Mouse (Mus musculus): ENCODE measurements at regions not wholly inside any gene's neighbourhood (a gene's known extent, or its start where the extent isn't known, plus 50 kb on each side); places are given as distances from the start of the nearest gene placed in this dataset.

GRCm38 (mm10) chr3:148762541-148763225 lies 227.7 kb downstream of the Adgrl2 start:
- Histone ChIP-seq H3K27ac (ENCODE audit: poor library complexity, severe bottlenecking) (no peak overlapping the region), H3K9ac (no peak overlapping the region), H3K4me2 (no peak overlapping the region), H3K27me3 (replicated peaks) (no peaks in the 10 kb centered on the region), H3K4me3 (no peak overlapping the region), H3K4me1 (replicated peaks) (peaks cover 10% of the 10 kb centered on the region), H3K9me3 (replicated peaks) (no peaks in the 10 kb centered on the region), H3K36me3 (no peaks in the 10 kb centered on the region)
- WGBS: 25% methylated on average over 11 of the region's 11 CpGs
- ATAC-seq (ENCODE audit: insufficient number of reproducible peaks, low FRiP score): peak; percentile 45; the same call in 1 of the 2 replicates

GRCm38 (mm10) chr3:148761586-148761985 lies 228.8 kb downstream of the Adgrl2 start:
- Histone ChIP-seq H3K27me3 (replicated peaks) (no peaks in the 10 kb centered on the region), H3K4me1 (replicated peaks) (peaks cover 10% of the 10 kb centered on the region), H3K36me3 (no peaks in the 10 kb centered on the region), H3K4me3 (no peak overlapping the region), H3K4me2 (no peak overlapping the region), H3K9ac (no peak overlapping the region), H3K9me3 (replicated peaks) (0 out of 2 replicates have a peak, but pooled peaks cover 2% of the 10 kb centered on the region), H3K27ac (ENCODE audit: poor library complexity, severe bottlenecking) (no peak overlapping the region)
- ATAC-seq (ENCODE audit: insufficient number of reproducible peaks, low FRiP score): no peak

- WGBS: 70% methylated on average over 4 of the region's 4 CpGs
- Histone ChIP-seq H3K4me3 (no peak overlapping the region), H3K27ac (ENCODE audit: poor library complexity, severe bottlenecking) (no peak overlapping the region), H3K36me3 (no peaks in the 10 kb centered on the region), H3K9ac (no peak overlapping the region), H3K4me1 (replicated peaks) (peaks cover 10% of the 10 kb centered on the region), H3K27me3 (replicated peaks) (no peaks in the 10 kb centered on the region), H3K9me3 (replicated peaks) (0 out of 2 replicates have a peak, but pooled peaks cover 2% of the 10 kb centered on the region), H3K4me2 (no peak overlapping the region)
- no peak for ATAC-seq (ENCODE audit: insufficient number of reproducible peaks, low FRiP score)
These were observed 230.9 kb downstream of the Adgrl2 start for GRCm38 (mm10) chr3:148759500-148759899.

- 88% methylated on average over 3 of the region's 3 CpGs for WGBS
- no peaks in the 10 kb centered on the region for H3K27me3 ChIP-seq (replicated peaks)
- no peak overlapping the region for H3K27ac ChIP-seq (ENCODE audit: poor library complexity, severe bottlenecking)
- peaks cover 5% of the 10 kb centered on the region; the same call in 1 of the 2 replicates for H3K9me3 ChIP-seq (replicated peaks)
- no peak overlapping the region for H3K4me3 ChIP-seq
- H3K4me1 ChIP-seq (replicated peaks): no peaks in the 10 kb centered on the region
- no peak overlapping the region for H3K9ac ChIP-seq
- no peak overlapping the region for H3K4me2 ChIP-seq
- no peak for ATAC-seq (ENCODE audit: insufficient number of reproducible peaks, low FRiP score)
- no peaks in the 10 kb centered on the region for H3K36me3 ChIP-seq
These were observed 244.1 kb downstream of the Adgrl2 start for GRCm38 (mm10) chr3:148746234-148746633.

- H3K9me3 ChIP-seq (replicated peaks): peaks cover 2% of the 10 kb centered on the region; the same call in 1 of the 2 replicates
- no peak overlapping the region for H3K4me3 ChIP-seq
- H3K9ac ChIP-seq: no peak overlapping the region
- no peaks in the 10 kb centered on the region for H3K36me3 ChIP-seq
- no peak for ATAC-seq (ENCODE audit: insufficient number of reproducible peaks, low FRiP score)
- H3K27ac ChIP-seq (ENCODE audit: poor library complexity, severe bottlenecking): no peak overlapping the region
- no peaks in the 10 kb centered on the region for H3K27me3 ChIP-seq (replicated peaks)
- H3K4me2 ChIP-seq: no peak overlapping the region
- 71% methylated on average over 2 of the region's 2 CpGs for WGBS
- H3K4me1 ChIP-seq (replicated peaks): no peaks in the 10 kb centered on the region
These were observed 245.7 kb downstream of the Adgrl2 start for GRCm38 (mm10) chr3:148744651-148745050.

GRCm38 (mm10) chr3:148734194-148734749 lies 256.1 kb downstream of the Adgrl2 start:
- Histone ChIP-seq H3K4me3 (no peak overlapping the region), H3K36me3 (no peaks in the 10 kb centered on the region), H3K4me2 (no peak overlapping the region), H3K4me1 (replicated peaks) (peaks cover 28% of the 10 kb centered on the region), H3K9ac (no peak overlapping the region), H3K27me3 (replicated peaks) (no peaks in the 10 kb centered on the region), H3K9me3 (replicated peaks) (no peaks in the 10 kb centered on the region; the same call in 1 of the 2 replicates), H3K27ac (ENCODE audit: poor library complexity, severe bottlenecking) (no peak overlapping the region)
- WGBS: 79% methylated on average over 13 of the region's 13 CpGs
- no peak for ATAC-seq (ENCODE audit: insufficient number of reproducible peaks, low FRiP score)

- H3K9ac ChIP-seq: no peak overlapping the region
- H3K4me3 ChIP-seq: no peak overlapping the region
- peaks cover 30% of the 10 kb centered on the region for H3K4me1 ChIP-seq (replicated peaks)
- 0 out of 2 replicates have a peak overlapping the region, but pooled peaks have one; percentile 8 for H3K27ac ChIP-seq (ENCODE audit: poor library complexity, severe bottlenecking)
- ATAC-seq (ENCODE audit: insufficient number of reproducible peaks, low FRiP score): no peak
- H3K9me3 ChIP-seq (replicated peaks): no peaks in the 10 kb centered on the region; the same call in 1 of the 2 replicates
- WGBS: 39% methylated on average over 13 of the region's 13 CpGs
- H3K4me2 ChIP-seq: peak overlapping the region; percentile 34
- no peaks in the 10 kb centered on the region for H3K36me3 ChIP-seq
- H3K27me3 ChIP-seq (replicated peaks): no peaks in the 10 kb centered on the region
These were observed 257.0 kb downstream of the Adgrl2 start for GRCm38 (mm10) chr3:148733227-148733854.

GRCm38 (mm10) chr3:148731436-148731835 lies 258.9 kb downstream of the Adgrl2 start:
- ATAC-seq (ENCODE audit: insufficient number of reproducible peaks, low FRiP score): no peak
- Histone ChIP-seq H3K9ac (no peak overlapping the region), H3K27me3 (replicated peaks) (no peaks in the 10 kb centered on the region), H3K27ac (ENCODE audit: poor library complexity, severe bottlenecking) (no peak overlapping the region), H3K9me3 (replicated peaks) (no peaks in the 10 kb centered on the region; the same call in 1 of the 2 replicates), H3K4me1 (replicated peaks) (peaks cover 30% of the 10 kb centered on the region), H3K36me3 (no peaks in the 10 kb centered on the region), H3K4me2 (no peak overlapping the region), H3K4me3 (no peak overlapping the region)
- WGBS: 91% methylated on average over 3 of the region's 3 CpGs

GRCm38 (mm10) chr3:148729242-148729680 lies 261.1 kb downstream of the Adgrl2 start:
- no peak overlapping the region for H3K27ac ChIP-seq (ENCODE audit: poor library complexity, severe bottlenecking)
- WGBS: 43% methylated on average over 7 of the region's 7 CpGs
- H3K4me2 ChIP-seq: no peak overlapping the region
- 0 out of 2 replicates have a peak, but pooled peaks have one; percentile 36 for ATAC-seq (ENCODE audit: insufficient number of reproducible peaks, low FRiP score)
- H3K27me3 ChIP-seq (replicated peaks): no peaks in the 10 kb centered on the region
- H3K4me3 ChIP-seq: no peak overlapping the region
- H3K4me1 ChIP-seq (replicated peaks): peaks cover 27% of the 10 kb centered on the region
- no peaks in the 10 kb centered on the region for H3K36me3 ChIP-seq
- H3K9me3 ChIP-seq (replicated peaks): peaks cover 3% of the 10 kb centered on the region; the same call in 1 of the 2 replicates
- H3K9ac ChIP-seq: no peak overlapping the region

- ATAC-seq (ENCODE audit: insufficient number of reproducible peaks, low FRiP score): no peak
- H3K4me3 ChIP-seq: no peak overlapping the region
- H3K27me3 ChIP-seq (replicated peaks): no peaks in the 10 kb centered on the region
- no peak overlapping the region for H3K27ac ChIP-seq (ENCODE audit: poor library complexity, severe bottlenecking)
- no peak overlapping the region for H3K4me2 ChIP-seq
- WGBS: 69% methylated on average over 6 of the region's 6 CpGs
- H3K36me3 ChIP-seq: no peaks in the 10 kb centered on the region
- no peak overlapping the region for H3K9ac ChIP-seq
- peaks cover 21% of the 10 kb centered on the region for H3K4me1 ChIP-seq (replicated peaks)
- peaks cover 3% of the 10 kb centered on the region; the same call in 1 of the 2 replicates for H3K9me3 ChIP-seq (replicated peaks)
These were observed 261.7 kb downstream of the Adgrl2 start for GRCm38 (mm10) chr3:148728513-148729241.
